8 mouse cellular contexts compared by ENCODE assay signal in the genomic region with DNA sequence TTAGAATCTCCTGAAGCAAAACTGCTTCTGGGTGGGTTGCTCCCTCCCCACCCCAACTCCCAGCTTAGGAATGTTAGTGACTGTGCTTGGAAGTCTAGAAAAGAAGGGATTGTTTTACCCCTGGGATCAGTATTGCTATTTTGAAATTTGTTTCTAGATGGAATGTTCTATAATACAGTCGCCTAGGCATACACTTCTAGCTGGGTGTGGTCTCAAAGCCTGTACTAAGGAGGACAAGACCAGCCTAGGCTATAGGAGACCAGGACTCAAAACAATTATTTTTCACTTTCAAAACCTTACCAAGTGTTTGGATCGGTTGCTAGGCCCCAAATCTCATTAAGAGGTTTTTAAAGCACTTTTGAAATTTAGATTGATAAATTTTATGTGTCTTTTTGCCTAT. TPM values are rescaled to one million over a fixed set of nuclear protein-coding genes. Genes with fewer than 3 reads are reported as not detected.
DNase-seq lines count a peak whose midpoint lies in the region; ATAC-seq and TF ChIP-seq lines count a peak whose summit lies in the region.

No protein-coding gene starts in this region.

- peak overlapping the region; percentile 93 for H3K4me3 ChIP-seq in lung, embryonic 16.5 days (ENCODE audit: low read length)
- H3K4me3 ChIP-seq in lung, adult 2 months (replicated peaks; ENCODE audit: extremely low read depth, low read depth, low read length), result no peak overlapping the region
- peak overlapping the region; percentile 92 for H3K4me3 ChIP-seq in limb, embryonic 10.5 days

- peak overlapping the region; percentile 55 for H3K4me2 ChIP-seq in lung, embryonic 16.5 days (ENCODE audit: low read depth, low read length)

- no peak for DNase-seq in lung, adult 2 months
- no peak for DNase-seq in limb, embryonic 10.5 days (ENCODE audit: low spot score)
- peak; percentile 6 for DNase-seq in skeletal muscle tissue, adult 2 months (ENCODE audit: low read depth, low spot score)
- DNase-seq in thymus, postnatal 10 days (ENCODE audit: low spot score in 2 of 2), result no peak
- DNase-seq in gastrocnemius, postnatal 10 days, result no peak
- DNase-seq in layer of hippocampus, adult 18-20 months (ENCODE audit: low spot score in 2 of 2), result no peak

- peaks cover 5% of the 10 kb centered on the region for H3K36me3 ChIP-seq in lung, embryonic 16.5 days (ENCODE audit: control insufficient read depth, insufficient read depth, low read length)
- H3K36me3 ChIP-seq in limb, embryonic 10.5 days, result peaks cover 24% of the 10 kb centered on the region

- no peaks in the 10 kb centered on the region for H3K9me3 ChIP-seq in lung, embryonic 16.5 days (ENCODE audit: control insufficient read depth, low read length)
- H3K9me3 ChIP-seq in limb, embryonic 10.5 days (replicated peaks), result no peaks in the 10 kb centered on the region

- WGBS in lung, embryonic 16.5 days, result 57% methylated on average over 2 of the region's 2 CpGs
- 46% methylated on average over 2 of the region's 2 CpGs for WGBS in lung, adult 2 months
- 77% methylated on average over 2 of the region's 2 CpGs for WGBS in limb, embryonic 10.5 days

- H3K27me3 ChIP-seq in lung, embryonic 16.5 days (ENCODE audit: control insufficient read depth, insufficient read depth, low read depth, low read length), result no peaks in the 10 kb centered on the region
- H3K27me3 ChIP-seq in limb, embryonic 10.5 days (ENCODE audit: low read depth, poor library complexity, severe bottlenecking), result no peaks in the 10 kb centered on the region

- TF ChIP-seq POLR2A in lung, adult 2 months (IDR thresholded peaks at IDR 0.05; ENCODE audit: borderline replicate concordance, extremely low read depth, low read depth, low read length), result no peak

- peak overlapping the region; percentile 90 for H3K9ac ChIP-seq in lung, embryonic 16.5 days (ENCODE audit: low read length)

- peak; percentile 6; the same call in 1 of the 2 replicates for ATAC-seq in lung, embryonic 16.5 days (ENCODE audit: low read depth)
- peak; percentile 47; the same call in 1 of the 2 replicates for ATAC-seq in erythroblast, adult 5-6 weeks (replicated peaks; ENCODE audit: low FRiP score, poor library complexity, severe bottlenecking)

- H3K27ac ChIP-seq in lung, embryonic 16.5 days (ENCODE audit: low read length), result peak overlapping the region; percentile 93
- H3K27ac ChIP-seq in limb, embryonic 10.5 days, result peak overlapping the region; percentile 96

- H3K4me1 ChIP-seq in lung, embryonic 16.5 days (replicated peaks; ENCODE audit: control insufficient read depth, insufficient read depth, low read length), result peaks cover 21% of the 10 kb centered on the region
- peaks cover 2% of the 10 kb centered on the region; the same call in 1 of the 2 replicates for H3K4me1 ChIP-seq in lung, adult 2 months (ENCODE audit: control insufficient read depth, insufficient read depth, low read length)
- peaks cover 22% of the 10 kb centered on the region for H3K4me1 ChIP-seq in limb, embryonic 10.5 days

- no peak for TF ChIP-seq CTCF in lung, adult 2 months (IDR thresholded peaks at IDR 0.05; ENCODE audit: insufficient read depth, low read length)

RNA-seq across cellular contexts. Expression of a gene that starts 0.6 kb away (rescaled TPM):
- 67.2 and 71.4 TPM in 2 replicates for polyA plus RNA-seq in lung, embryonic 16.5 days (2015; fragmentation: Nextera tagmentation; extraction: Ambion mirVana)
- polyA plus RNA-seq in lung, adult 2 months (2012; rRNA removed), result 0.24 and 0.86 TPM in 2 replicates
- 20.6 and 38.9 TPM in 2 replicates for total RNA-seq in erythroblast, adult 5-6 weeks (2015; ENCODE audit: low replicate concordance)
- 36.3 and 44.5 TPM in 2 replicates for total RNA-seq in erythroblast, adult 5-6 weeks (2017; ENCODE audit: low replicate concordance)
- 72.0 and 80.2 TPM in 2 replicates for polyA plus RNA-seq in limb, embryonic 10.5 days (2016; fragmentation: Nextera tagmentation; extraction: Ambion mirVana)
- total RNA-seq in gastrocnemius, postnatal 10 days (2021), result 1 to 10 TPM; 6.1 to 9.3 TPM
- total RNA-seq in layer of hippocampus, adult 18-20 months (2021), result under 1 TPM; 0.28 to 0.54 TPM

RNA-seq across cellular contexts. Expression of a gene that starts 28.5 kb away (rescaled TPM):
- polyA plus RNA-seq in lung, embryonic 16.5 days (2015; fragmentation: Nextera tagmentation; extraction: Ambion mirVana), result 9.6 and 10.1 TPM in 2 replicates
- polyA plus RNA-seq in lung, adult 2 months (2012; rRNA removed), result 92.6 and 112 TPM in 2 replicates
- total RNA-seq in erythroblast, adult 5-6 weeks (2015; ENCODE audit: low replicate concordance), result 1.7 and 4.0 TPM in 2 replicates
- 5.2 and 5.6 TPM in 2 replicates for total RNA-seq in erythroblast, adult 5-6 weeks (2017; ENCODE audit: low replicate concordance)
- 3.0 and 3.8 TPM in 2 replicates for polyA plus RNA-seq in limb, embryonic 10.5 days (2016; fragmentation: Nextera tagmentation; extraction: Ambion mirVana)
- 10 to 100 TPM; 10.7 to 13.6 TPM for total RNA-seq in gastrocnemius, postnatal 10 days (2021)
- 100 to 1,000 TPM; 108 to 114 TPM for total RNA-seq in layer of hippocampus, adult 18-20 months (2021)

Comparison
In these comparisons a context has a peak if more than half of its experiments do, and no peak if none do; other contexts are left out.
1. RNA of a gene that starts 0.6 kb away (total RNA-seq): 20.6 to 44.5 TPM in erythroblast, adult 5-6 weeks and 6.1 to 9.3 TPM in gastrocnemius, postnatal 10 days; 0.28 to 0.54 TPM in layer of hippocampus, adult 18-20 months; every median in the first group is over 4 times any median in the second.
2. RNA of a gene that starts 28.5 kb away (total RNA-seq): 108 to 114 TPM in layer of hippocampus, adult 18-20 months; 10.7 to 13.6 TPM in gastrocnemius, postnatal 10 days and 1.7 to 5.6 TPM in erythroblast, adult 5-6 weeks; every median in the first group is over 4 times any median in the second.